Mouse (Mus musculus): Measurements from ENCODE around the gene Bhlhe40.

- TF ChIP-seq POLR2A (IDR thresholded peaks at IDR 0.05; ENCODE audit: borderline replicate concordance, control insufficient read depth, low read depth, low read length): no peak
- TF ChIP-seq CTCF (IDR thresholded peaks at IDR 0.05; ENCODE audit: control insufficient read depth, insufficient read depth, low read length): no peak
Measured at GRCm38 (mm10) chr6:108677697-108678096, 17.3 kb downstream of the Bhlhe40 start.
